Mouse (Mus musculus) cerebellum, adult 2 months (tissue): ENCODE measurements around the gene Cldn14.

ENCODE experiments used
- CTCF ChIP-seq: fragments of 200-500 bp; IDR thresholded peaks from 2 replicates; pipeline ENCODE4 v1.5.1; 2011; ENCODE audit warnings: low read depth, mild to moderate bottlenecking, control low read depth, low read length, moderate library complexity, borderline replicate concordance; ENCODE audit not compliant: insufficient read depth
- POLR2A ChIP-seq: fragments of 200-500 bp; IDR thresholded peaks from 2 replicates; pipeline ENCODE4 v1.6.1; 2011; ENCODE audit warnings: low read length, control low read depth, borderline replicate concordance; ENCODE audit not compliant: insufficient read depth

DNA sequence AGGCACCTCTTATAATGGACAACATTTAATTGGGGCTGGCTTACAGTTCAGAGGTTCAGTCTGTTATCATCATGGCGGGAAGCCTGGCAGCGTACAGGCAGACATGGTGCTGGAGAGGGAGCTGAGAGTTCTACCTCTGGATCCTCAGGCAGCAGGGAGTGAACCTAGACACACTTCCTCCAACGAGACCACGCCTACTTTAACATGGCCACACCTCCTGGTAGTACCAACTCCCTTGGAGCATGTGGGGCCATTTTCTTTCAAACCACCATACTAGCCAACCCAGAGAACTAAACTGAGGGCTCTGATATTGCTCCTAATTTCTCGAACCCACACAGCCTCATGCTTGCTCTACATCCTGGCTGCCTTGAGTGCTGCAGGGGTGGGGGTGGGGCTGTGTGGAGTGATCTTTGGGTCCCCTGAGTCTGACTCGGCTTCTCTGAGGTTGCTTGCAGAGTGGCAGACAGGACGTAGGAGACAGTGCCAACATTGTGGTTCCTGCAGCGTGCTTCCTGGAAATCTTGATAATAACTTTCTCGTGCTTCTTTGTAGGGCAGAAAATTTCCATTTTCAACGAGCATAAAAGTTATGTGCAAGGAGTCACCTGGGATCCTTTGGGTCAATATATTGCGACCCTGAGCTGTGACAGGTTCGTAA is 117.6 kb downstream of the Cldn14 start:
- TF ChIP-seq CTCF (no peak), POLR2A (no peak)
